Mouse (Mus musculus) heart, postnatal 10 days (tissue): Measurements from ENCODE around the gene Psmb5. TPM values are rescaled to one million over a fixed set of nuclear protein-coding genes. Genes with fewer than 3 reads are reported as not detected.

Source experiments
- DNase-seq, 2 experiments: peaks; one replicate each; pipeline ENCODE4 v3.0.0; 2021
- intact Hi-C: fragments of 180-260 bp; cut with DNase I; formaldehyde crosslinking; loops from one replicate; pipeline ENCODE4 v1.15.1; 2025
- total RNA-seq, 2 experiments: library from RNA; stranded (reverse); gene quantifications; 2 replicates each; pipeline ENCODE4 v1.2.3; 2021

The Psmb5 gene
- 100 to 1,000 TPM; 206 to 207 TPM for total RNA-seq

- intact Hi-C loops, result loop anchor here (5.0 kb wide), 1 partner anchor 36 kb away; no protein-coding TSS in a partner anchor
- peak; percentile 92 to 93 for DNase-seq
These were observed at the start of gene Psmb5 for GRCm38 (mm10) chr14:54617897-54618365. Psmb5 (minus strand) TSS chr14:54618022.

- intact Hi-C loops, result no loop called here
- no peak for DNase-seq
These were observed 46.8 kb upstream of the Psmb5 start for GRCm38 (mm10) chr14:54664477-54665222.

- DNase-seq, result peak in 1 of 2 experiments; percentile 55
- intact Hi-C loops, result no loop called here
These were observed 42.2 kb upstream of the Psmb5 start for GRCm38 (mm10) chr14:54660009-54660408.

GRCm38 (mm10) chr14:54653496-54653895 lies 35.7 kb upstream of the Psmb5 start:
- intact Hi-C loops, result loop anchor here (5.0 kb wide), 1 partner anchor 34 kb away; the partner anchor contains the start of genes 1700123O20Rik and Acin1
- peak; percentile 91 for DNase-seq

GRCm38 (mm10) chr14:54652787-54653186 lies 35.0 kb upstream of the Psmb5 start:
- intact Hi-C loops, result loop anchor here (5.0 kb wide), 1 partner anchor 35 kb away; the partner anchor contains the start of genes 1700123O20Rik and Acin1
- DNase-seq, result peak in 1 of 2 experiments; percentile 4

GRCm38 (mm10) chr14:54651556-54651955 lies 33.7 kb upstream of the Psmb5 start:
- intact Hi-C loops, result loop anchor here (1.0 to 5.0 kb wide), 2 partner anchors 36 to 50 kb away; partner anchors contain the start of genes 1700123O20Rik and Acin1

GRCm38 (mm10) chr14:54650621-54651454 lies 33.0 kb upstream of the Psmb5 start:
- intact Hi-C loops, result loop anchor here (1.0 to 5.0 kb wide), 2 partner anchors 36 to 50 kb away; partner anchors contain the start of genes 1700123O20Rik and Acin1
- DNase-seq, result peak; percentile 89 to 92

More at GRCm38 (mm10) chr14:54651556-54651955, 33.7 kb upstream of the Psmb5 start:
- peak in 1 of 2 experiments; percentile 12 for DNase-seq

GRCm38 (mm10) chr14:54647900-54648299 lies 30.1 kb upstream of the Psmb5 start:
- intact Hi-C loops, result no loop called here
- no peak for DNase-seq

GRCm38 (mm10) chr14:54646898-54647636 lies 29.2 kb upstream of the Psmb5 start:
- no peak for DNase-seq
- intact Hi-C loops, result no loop called here

GRCm38 (mm10) chr14:54646455-54646854 lies 28.6 kb upstream of the Psmb5 start:
- intact Hi-C loops, result no loop called here
- DNase-seq, result no peak

GRCm38 (mm10) chr14:54644294-54644693 lies 26.5 kb upstream of the Psmb5 start:
- intact Hi-C loops, result loop anchor here (5.0 kb wide), 1 partner anchor 417 kb away; no protein-coding TSS in a partner anchor
- no peak for DNase-seq

- intact Hi-C loops, result loop anchor here (5.0 kb wide), 1 partner anchor 416 kb away; no protein-coding TSS in a partner anchor
- DNase-seq, result no peak
These were observed 25.2 kb upstream of the Psmb5 start for GRCm38 (mm10) chr14:54643011-54643410.

GRCm38 (mm10) chr14:54642224-54642944 lies 24.6 kb upstream of the Psmb5 start:
- no peak for DNase-seq
- intact Hi-C loops, result loop anchor here (5.0 kb wide), 1 partner anchor 415 kb away; no protein-coding TSS in a partner anchor

- intact Hi-C loops, result loop anchor here (1.0 to 5.0 kb wide), 4 partner anchors 29 to 414 kb away; no protein-coding TSS in a partner anchor
These were observed 23.6 kb upstream of the Psmb5 start, which contains the start of gene Cdh24 for GRCm38 (mm10) chr14:54641305-54641969. Cdh24 (minus strand) TSS chr14:54641364.

GRCm38 (mm10) chr14:54640946-54641304 lies 23.1 kb upstream of the Psmb5 start, which contains the start of gene Gm17606:
Gm17606 (plus strand) TSS chr14:54640952.
- intact Hi-C loops, result loop anchor here (1.0 to 5.0 kb wide), 4 partner anchors 28 to 414 kb away; no protein-coding TSS in a partner anchor
- DNase-seq, result no peak

More at GRCm38 (mm10) chr14:54641305-54641969, 23.6 kb upstream of the Psmb5 start, which contains the start of gene Cdh24:
- peak; percentile 90 to 93 for DNase-seq

- intact Hi-C loops, result loop anchor here (2.0 to 5.0 kb wide), 3 partner anchors 27 to 413 kb away; no protein-coding TSS in a partner anchor
- DNase-seq, result no peak
These were observed 22.3 kb upstream of the Psmb5 start for GRCm38 (mm10) chr14:54640121-54640520.

GRCm38 (mm10) chr14:54638210-54638609 lies 20.4 kb upstream of the Psmb5 start:
- DNase-seq, result no peak
- intact Hi-C loops, result loop anchor here (5.0 kb wide), 1 partner anchor 576 kb away; no protein-coding TSS in a partner anchor

GRCm38 (mm10) chr14:54636954-54637353 lies 19.1 kb upstream of the Psmb5 start:
- peak in 1 of 2 experiments; percentile 54 for DNase-seq
- intact Hi-C loops, result loop anchor here (5.0 kb wide), 1 partner anchor 575 kb away; no protein-coding TSS in a partner anchor
